Mouse (Mus musculus) liver, embryonic 14.5 days (tissue): ENCODE measurements around the gene Sp1. TPM values are rescaled to one million over a fixed set of nuclear protein-coding genes. Genes with fewer than 3 reads are reported as not detected.
A peak's percentile ranks its signal among the peaks of the same experiment; 100 is the strongest.

ENCODE experiments used
- ATAC-seq: fragments of 200-750 bp; cut with Nextera tagmentation; 2 replicates; pipeline ENCODE4 v1.8.0; 2017; ENCODE audit warnings: moderate number of reproducible peaks, mild to moderate bottlenecking, moderate library complexity; ENCODE audit not compliant: insufficient read depth
- DNase-seq, 3 experiments: peaks; one replicate each; pipeline ENCODE4 v3.0.0-alpha.2; 2012 to 2013; ENCODE audit warnings: low read depth in 3 of 3, low spot score in 3 of 3
- H3K27ac ChIP-seq: fragments of 300-500 bp; sonication (generic); 2 replicates; pipeline ENCODE4 v1.5.1; 2014; ENCODE audit warnings: moderate library complexity, mild to moderate bottlenecking, control low read depth, inconsistent platforms
- H3K27me3 ChIP-seq: fragments of 300-500 bp; sonication (generic); 2 replicates; pipeline ENCODE4 v1.6.1; 2014; ENCODE audit warnings: mild to moderate bottlenecking, low read length, moderate library complexity; ENCODE audit not compliant: control insufficient read depth, insufficient read depth
- H3K36me3 ChIP-seq: fragments of 300-500 bp; sonication (generic); replicated peaks from 2 replicates; pipeline ENCODE4 v1.6.1; 2014; ENCODE audit warnings: low read depth; ENCODE audit not compliant: control insufficient read depth, insufficient read depth
- H3K4me1 ChIP-seq, 2 experiments: fragments of 200-500 bp in 1 of 2; fragments of 300-500 bp in 1 of 2; sonication (generic) in 1 of 2; replicated peaks; 2 replicates each; pipeline ENCODE4 v1.6.1; 2012 to 2014; ENCODE audit warnings: antibody characterized with exemption in 1 of 2, inconsistent platforms in 1 of 2, low read length in 1 of 2; ENCODE audit not compliant: control insufficient read depth in 2 of 2, insufficient read depth in 2 of 2
- H3K4me2 ChIP-seq: fragments of 300-500 bp; sonication (generic); 2 replicates; pipeline ENCODE4 v1.6.1; 2014; ENCODE audit warnings: low read depth, mild to moderate bottlenecking, control low read depth, moderate library complexity
- H3K4me3 ChIP-seq, 2 experiments: fragments of 200-500 bp in 1 of 2; fragments of 300-500 bp in 1 of 2; sonication (generic) in 1 of 2; 2 replicates each; pipeline ENCODE4 v1.5.1; 2012 to 2014; ENCODE audit warnings: low read depth in 2 of 2, low read length in 2 of 2, mild to moderate bottlenecking in 2 of 2, control low read depth in 1 of 2, inconsistent platforms in 1 of 2, moderate library complexity in 1 of 2; ENCODE audit not compliant: insufficient read depth in 1 of 2
- H3K9ac ChIP-seq: fragments of 300-500 bp; sonication (generic); replicated peaks from 2 replicates; pipeline ENCODE4 v1.6.1; 2014; ENCODE audit warnings: mild to moderate bottlenecking, control low read depth, moderate library complexity
- H3K9me3 ChIP-seq: fragments of 300-500 bp; sonication (generic); 2 replicates; pipeline ENCODE4 v1.6.1; 2016; ENCODE audit warnings: low read length, mixed read lengths; ENCODE audit not compliant: control insufficient read depth
- CTCF ChIP-seq: IDR thresholded peaks from 2 replicates; pipeline ENCODE4 v1.5.1; 2016; ENCODE audit warnings: antibody characterized with exemption, low read depth, control low read depth
- EP300 ChIP-seq: IDR thresholded peaks from 2 replicates; pipeline ENCODE4 v1.6.1; 2016; ENCODE audit warnings: antibody characterized with exemption, low read depth
- WGBS: fragments of 180-500 bp; shearing (Covaris S2); extraction: QIAGEN DNeasy Blood & Tissue Kit; methylation state at CpG from one replicate; pipeline ENCODE4 v1.1.7; 2014; ENCODE audit not compliant: insufficient replicate concordance; 5-methylcytosine and 5-hydroxymethylcytosine counted together
- polyA plus RNA-seq, 2 experiments: library from polyadenylated mRNA; depleted of rRNA in 1 of 2; stranded (reverse) in 1 of 2; unstranded in 1 of 2; fragments of >200 nt; fragmentation: Nextera tagmentation in 1 of 2; extraction: Ambion mirVana in 1 of 2; gene quantifications; 2 replicates each; pipeline versions ENCODE4 v1.2.1 to v1.2.3; 2012 to 2014

The Sp1 gene
- polyA plus RNA-seq, 2 experiments, result 5.4 to 9.5 TPM

DNA sequence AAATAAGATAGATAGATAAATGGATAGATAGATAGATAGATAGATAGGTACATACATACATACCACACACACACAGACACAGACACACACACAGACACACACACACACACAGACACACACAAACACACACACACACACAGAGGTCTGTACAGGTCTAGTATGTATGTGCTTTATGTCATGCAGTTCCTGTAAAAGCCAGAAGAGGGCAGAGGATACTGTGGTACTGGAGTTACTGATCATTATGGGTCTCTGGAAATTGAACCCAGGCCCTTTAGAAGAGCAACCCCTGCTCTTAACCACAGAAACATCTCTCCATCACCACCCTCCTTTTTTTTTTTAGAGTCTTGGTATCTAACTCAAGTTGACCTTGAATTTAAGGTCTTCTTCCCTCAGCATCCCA, 57.7 kb downstream of the Sp1 start:
- Histone ChIP-seq H3K36me3 (no peaks in the 10 kb centered on the region; the same call in 1 of the 2 replicates), H3K27me3 (no peaks in the 10 kb centered on the region), H3K9me3 (no peaks in the 10 kb centered on the region), H3K4me1 (peaks cover 25 to 30% of the 10 kb centered on the region in 2 experiments), H3K4me2 (no peak overlapping the region), H3K4me3 (no peak overlapping the region), H3K9ac (no peak overlapping the region), H3K27ac (no peak overlapping the region)
- DNase-seq (peak in 1 of 3 experiments; percentile 44), ATAC-seq (no peak)
- peak; percentile 74 for TF ChIP-seq CTCF
- no peak for TF ChIP-seq EP300

DNA sequence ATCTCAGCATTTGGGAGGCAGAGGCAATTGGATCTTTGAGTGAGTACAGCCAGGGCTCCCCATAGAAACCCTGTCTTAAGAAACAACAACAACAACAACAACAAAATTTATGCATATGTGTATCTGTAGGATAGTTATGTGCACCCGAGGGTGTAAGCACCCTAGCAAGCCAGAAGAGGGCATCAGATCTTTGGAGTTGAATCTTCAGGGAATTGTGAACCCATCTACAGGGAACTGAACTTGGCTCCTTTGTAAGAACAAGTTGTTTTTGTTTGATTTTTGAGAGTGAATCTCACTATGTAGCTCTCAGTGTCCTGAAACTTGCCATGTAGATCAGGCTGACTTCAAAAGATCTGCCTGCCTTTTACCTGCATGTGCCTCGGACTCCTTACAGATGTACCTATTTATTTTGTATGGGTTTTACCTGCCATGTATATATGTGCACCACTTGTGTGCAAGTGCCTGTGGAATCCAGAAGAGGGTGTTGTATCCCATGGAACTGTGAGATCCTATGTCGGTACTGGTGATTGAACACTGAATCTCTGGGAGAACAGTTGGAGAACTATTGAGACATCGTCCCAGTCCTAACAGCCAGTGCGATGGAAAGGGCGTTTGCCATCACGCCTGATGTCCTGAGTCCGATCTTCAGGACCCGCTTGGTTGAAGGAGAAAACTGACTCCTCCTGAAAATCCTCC, 62.9 kb downstream of the Sp1 start:
- no peak for DNase-seq
- Histone ChIP-seq H3K9ac (no peak overlapping the region), H3K9me3 (no peaks in the 10 kb centered on the region), H3K4me1 (peaks cover 6 to 7% of the 10 kb centered on the region in 2 experiments; a peak in 3 of 4 replicates), H3K4me2 (no peak overlapping the region), H3K4me3 (no peak overlapping the region), H3K36me3 (peaks cover 8% of the 10 kb centered on the region), H3K27ac (no peak overlapping the region), H3K27me3 (no peaks in the 10 kb centered on the region)
- 89% methylated on average over 9 of the region's 9 CpGs for WGBS
- no peak for ATAC-seq
- TF ChIP-seq CTCF, result no peak
- TF ChIP-seq EP300, result no peak

DNA sequence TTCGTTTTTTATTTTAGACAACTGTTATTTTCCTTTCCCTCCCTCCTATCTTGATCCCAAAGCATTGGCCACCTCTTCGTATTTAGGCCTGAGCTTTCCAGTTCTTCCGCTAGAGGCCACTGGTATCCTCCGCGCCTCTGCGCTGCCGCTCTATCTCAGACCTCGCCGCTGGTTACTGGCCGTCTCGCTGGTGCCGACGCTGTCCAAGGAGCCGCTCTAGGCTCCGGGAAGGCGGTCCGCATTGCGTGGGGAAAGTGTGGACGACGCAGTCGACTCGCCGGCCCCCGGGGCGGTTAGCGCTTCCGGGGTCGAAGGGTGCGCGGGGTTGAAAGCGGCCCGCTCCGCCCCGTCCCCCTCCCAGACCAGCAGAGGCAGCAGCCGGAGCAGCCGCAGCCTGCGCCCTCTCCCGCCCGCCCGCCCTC, 64.3 kb downstream of the Sp1 start, which contains the start of gene Pcbp2:
TSS of gene Pcbp2 (plus strand) at position 357 of the 422 bp plus-strand sequence.
- Histone ChIP-seq H3K27me3 (no peaks in the 10 kb centered on the region), H3K9me3 (no peaks in the 10 kb centered on the region), H3K9ac (peak within 1 kb of the TSS; percentile 87), H3K4me3 (peak within 1 kb of the TSS; percentile 80 to 100), H3K36me3 (peaks cover 21% of the 10 kb centered on the region), H3K27ac (peak within 1 kb of the TSS; percentile 61), H3K4me2 (peak within 1 kb of the TSS; percentile 86), H3K4me1 (peaks cover 6 to 7% of the 10 kb centered on the region in 2 experiments; a peak in 3 of 4 replicates)
- WGBS, result under 1% methylated on average over 40 of the region's 40 CpGs
- DNase-seq (peak; percentile 96), ATAC-seq (peak; percentile 98)
- TF ChIP-seq CTCF (peak; percentile 96), EP300 (peak; percentile 63)

DNA sequence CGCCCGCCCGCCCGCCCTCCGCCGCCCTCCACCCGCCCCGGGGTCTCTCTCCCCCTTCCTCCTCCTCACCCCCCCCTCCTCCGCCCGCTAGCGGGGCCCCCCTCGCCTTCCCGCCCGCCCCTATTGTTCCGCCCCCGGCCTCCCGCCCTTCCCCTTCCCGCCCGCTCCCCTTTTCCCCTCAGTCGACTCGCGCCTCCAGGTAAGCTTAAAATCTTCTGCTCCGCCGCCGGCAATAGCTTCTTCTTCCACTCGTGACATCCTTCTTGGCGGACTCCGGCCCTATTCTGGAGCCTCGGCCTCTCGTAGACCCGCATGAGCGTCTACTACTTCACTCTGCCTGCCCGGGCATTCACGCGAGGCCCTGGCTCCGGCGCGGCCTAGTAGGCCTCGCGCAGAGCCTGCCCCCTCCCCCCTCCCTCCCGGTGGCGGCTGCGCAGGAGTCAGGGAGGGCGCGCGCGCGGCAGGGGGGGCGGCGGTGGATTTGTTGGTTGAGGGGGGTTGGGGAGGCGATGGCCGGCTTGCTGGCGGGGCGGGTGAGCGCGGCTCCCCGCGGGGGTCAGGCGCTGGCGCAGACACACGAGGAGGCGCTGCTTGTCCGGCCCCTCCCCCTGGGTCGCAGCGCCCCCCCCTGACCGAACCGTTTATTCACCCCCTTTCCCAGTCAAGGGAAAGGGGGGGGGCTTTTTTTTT, 64.8 kb downstream of the Sp1 start:
- Histone ChIP-seq H3K27ac (peak overlapping the region; percentile 61), H3K4me1 (peaks cover 6 to 7% of the 10 kb centered on the region in 2 experiments; a peak in 3 of 4 replicates), H3K9ac (peak overlapping the region; percentile 87), H3K4me3 (peak overlapping the region; percentile 80 to 100), H3K27me3 (no peaks in the 10 kb centered on the region), H3K4me2 (peak overlapping the region; percentile 86), H3K36me3 (peaks cover 27% of the 10 kb centered on the region), H3K9me3 (no peaks in the 10 kb centered on the region)
- ATAC-seq (peak; percentile 67), DNase-seq (peak in 2 of 3 experiments; percentile 41 to 50)
- 1% methylated on average over 41 of the region's 67 CpGs for WGBS
- TF ChIP-seq CTCF, result peak; percentile 36; the same call in 1 of the 2 replicates
- TF ChIP-seq EP300, result no peak

DNA sequence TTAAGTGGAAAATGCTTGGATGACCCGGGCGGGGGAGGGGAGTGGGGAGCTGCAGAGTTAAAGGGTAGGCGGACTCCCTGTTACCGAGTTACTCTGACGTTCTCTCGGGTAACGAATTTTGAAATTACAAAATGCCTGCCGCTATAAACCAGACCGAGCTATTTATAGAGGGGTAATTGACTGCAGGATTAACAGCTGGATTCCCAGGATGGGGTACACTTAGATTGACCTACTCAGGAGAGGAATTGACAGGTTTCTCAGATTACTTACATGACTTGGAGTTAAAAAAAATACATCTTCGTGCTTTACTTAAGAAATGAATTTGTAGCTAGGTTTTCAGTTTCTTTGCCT, 65.3 kb downstream of the Sp1 start:
- peak overlapping the region; percentile 61 for H3K27ac ChIP-seq
- ATAC-seq (no peak), DNase-seq (no peak)
- no peaks in the 10 kb centered on the region for H3K9me3 ChIP-seq
- peak overlapping the region; percentile 86 for H3K4me2 ChIP-seq
- H3K4me3 ChIP-seq, result peak overlapping the region; percentile 80 to 100
- H3K4me1 ChIP-seq, result peaks cover 6 to 7% of the 10 kb centered on the region in 2 experiments; a peak in 3 of 4 replicates
- H3K27me3 ChIP-seq, result no peaks in the 10 kb centered on the region
- peaks cover 32% of the 10 kb centered on the region for H3K36me3 ChIP-seq
- TF ChIP-seq EP300, result no peak
- TF ChIP-seq CTCF, result no peak
- H3K9ac ChIP-seq, result peak overlapping the region; percentile 87
- WGBS, result under 1% methylated on average over 10 of the region's 10 CpGs
